Mouse (Mus musculus) E14TG2a.4 (cell line): ENCODE results near the gene B3gnt3.

ENCODE experiments used
- CTCF ChIP-seq: conservative IDR thresholded peaks from 2 replicates; pipeline ENCODE4 v1.5.1; 2014; ENCODE audit warnings: low read length
- POU5F1 ChIP-seq: IDR thresholded peaks from 2 replicates; pipeline ENCODE4 v1.6.1; 2014; ENCODE audit warnings: low read length, borderline replicate concordance

- TF ChIP-seq CTCF (no peak), POU5F1 (no peak)
These were observed 33.2 kb downstream of the B3gnt3 start for GRCm38 (mm10) chr8:71668220-71668975.
